Mouse (Mus musculus): Measurements from ENCODE around the gene Retreg1.

Retreg1 gene

DNA sequence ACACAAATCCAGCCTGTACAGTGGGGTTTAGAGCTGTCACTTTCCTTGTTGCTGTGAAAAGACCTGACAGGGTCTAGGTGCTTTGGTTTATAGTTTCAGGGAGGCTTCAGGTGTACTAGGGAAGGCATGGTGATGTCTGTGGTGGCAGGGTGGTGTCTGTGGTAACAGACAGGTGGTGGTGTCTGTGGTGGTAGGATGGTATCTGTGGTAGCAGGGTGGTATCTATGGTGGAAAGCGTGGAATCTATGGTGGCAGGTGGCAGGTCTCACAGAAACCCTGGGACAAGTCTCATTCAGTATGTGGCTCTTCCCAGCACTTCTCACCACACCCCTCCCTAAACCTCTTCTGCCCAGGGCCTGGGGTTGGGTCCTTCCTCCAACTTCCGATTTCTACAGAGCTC, 8.7 kb upstream of the Retreg1 start:
- DNase-seq, result no peak

GRCm38 (mm10) chr15:25834920-25835674, 7.9 kb upstream of the Retreg1 start:
- no peak for DNase-seq

GRCm38 (mm10) chr15:25842462-25843085, 406 bp upstream of the Retreg1 start:
- peak; percentile 74 for DNase-seq

- DNase-seq, result peak; percentile 12
Observed at GRCm38 (mm10) chr15:25844013-25844570, 1.1 kb downstream of the Retreg1 start.

- no peak for DNase-seq
Observed at GRCm38 (mm10) chr15:25844771-25845170, 1.8 kb downstream of the Retreg1 start.

DNA sequence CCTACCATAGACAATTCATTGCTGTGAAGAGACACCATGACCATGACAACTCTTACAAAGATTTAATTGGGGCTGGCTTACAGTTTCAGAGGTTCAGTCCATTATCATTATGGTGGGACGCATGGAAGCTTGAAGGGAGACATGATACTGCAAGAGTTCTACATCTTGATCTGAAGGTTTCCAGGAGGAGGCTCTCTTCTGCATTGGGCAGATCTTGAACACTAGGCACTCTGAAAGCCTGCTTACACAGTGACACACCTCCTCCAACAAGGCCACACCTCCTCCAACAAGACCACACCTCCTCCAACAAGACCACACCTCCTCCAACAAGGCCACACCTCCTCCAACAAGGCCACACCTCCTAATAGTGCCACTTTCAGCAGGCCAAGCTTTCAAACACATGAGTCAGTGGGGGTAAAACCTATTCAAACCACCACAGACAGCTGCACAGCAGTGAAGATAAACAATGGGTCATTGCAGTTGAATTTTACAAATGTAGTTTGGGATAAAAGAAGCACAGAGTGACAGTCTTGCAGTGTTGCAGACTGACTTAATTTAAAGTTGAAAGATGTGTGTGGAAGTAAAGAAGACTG, 4.7 kb downstream of the Retreg1 start:
- no peak for DNase-seq

DNA sequence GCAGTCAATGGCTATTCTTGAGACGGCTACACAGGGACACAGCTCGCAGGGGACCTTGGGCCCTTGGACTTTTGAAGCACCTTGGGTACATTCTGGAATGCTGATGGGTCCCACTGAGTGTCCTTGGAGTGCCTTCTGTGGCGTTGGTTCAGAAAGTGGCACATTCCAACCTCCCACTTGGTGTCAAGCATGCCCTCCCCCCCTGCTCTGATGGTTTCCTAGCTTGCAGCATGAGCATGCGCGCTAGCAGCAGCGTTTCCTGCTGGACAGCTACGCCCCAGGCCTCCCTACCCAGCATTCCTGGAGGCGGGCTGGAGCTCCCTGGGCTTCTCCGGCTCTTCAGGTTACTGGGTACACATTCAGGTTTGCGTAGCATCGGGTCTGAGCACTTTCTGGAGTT, 7.6 kb downstream of the Retreg1 start:
- DNase-seq, result no peak

DNA sequence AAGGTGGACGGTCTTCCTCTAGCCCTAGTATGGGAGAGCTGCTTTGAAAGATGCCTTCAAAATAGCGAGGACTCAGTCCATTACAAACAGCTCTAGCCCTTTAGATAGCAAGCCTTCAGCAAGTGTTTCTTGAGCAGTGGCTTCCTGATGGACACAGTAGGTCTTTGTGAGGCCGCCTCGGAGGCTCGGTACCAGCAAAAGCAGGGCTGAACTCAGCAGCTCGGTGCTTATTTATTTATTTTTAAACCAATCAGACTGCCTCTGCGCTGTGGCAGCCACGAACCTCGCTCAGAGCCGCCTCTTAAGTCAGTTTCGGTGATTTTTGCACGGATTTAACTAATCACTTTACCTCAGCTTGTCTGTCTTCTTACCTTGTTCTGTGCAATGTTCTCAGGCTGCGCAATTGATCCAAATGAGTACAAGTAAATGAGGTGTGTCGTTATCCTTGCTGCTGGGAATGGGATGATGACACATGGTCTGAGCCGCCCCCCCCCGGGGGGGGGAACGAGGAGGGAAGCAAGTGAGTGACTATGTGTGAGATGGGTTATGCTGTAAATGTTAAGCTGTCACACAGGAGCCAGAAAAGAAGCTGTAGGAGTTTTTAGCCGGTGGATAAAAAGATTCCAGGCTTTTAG, 11.4 kb downstream of the Retreg1 start:
- no peak for DNase-seq

GRCm38 (mm10) chr15:25858611-25859058, 15.7 kb downstream of the Retreg1 start:
- no peak for DNase-seq

DNA sequence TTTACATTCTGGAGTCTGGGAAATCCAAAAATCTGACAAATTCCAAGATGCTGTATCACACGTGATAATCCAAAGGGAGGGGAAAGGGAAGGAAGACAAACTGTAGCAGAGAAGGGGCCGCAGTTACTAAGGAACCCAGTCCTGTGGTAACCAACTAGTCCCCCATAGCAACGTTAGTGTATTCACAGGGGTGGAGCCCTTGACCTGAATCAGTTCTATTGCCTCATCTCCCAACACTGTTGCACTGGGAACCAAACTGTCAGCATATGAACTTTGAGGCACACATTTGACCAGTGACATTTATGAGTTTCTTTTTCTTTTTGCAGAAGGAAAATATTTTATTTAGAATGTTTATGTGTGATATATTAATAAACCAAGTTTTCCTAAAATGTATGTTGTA, 16.5 kb downstream of the Retreg1 start:
- DNase-seq, result no peak

DNA sequence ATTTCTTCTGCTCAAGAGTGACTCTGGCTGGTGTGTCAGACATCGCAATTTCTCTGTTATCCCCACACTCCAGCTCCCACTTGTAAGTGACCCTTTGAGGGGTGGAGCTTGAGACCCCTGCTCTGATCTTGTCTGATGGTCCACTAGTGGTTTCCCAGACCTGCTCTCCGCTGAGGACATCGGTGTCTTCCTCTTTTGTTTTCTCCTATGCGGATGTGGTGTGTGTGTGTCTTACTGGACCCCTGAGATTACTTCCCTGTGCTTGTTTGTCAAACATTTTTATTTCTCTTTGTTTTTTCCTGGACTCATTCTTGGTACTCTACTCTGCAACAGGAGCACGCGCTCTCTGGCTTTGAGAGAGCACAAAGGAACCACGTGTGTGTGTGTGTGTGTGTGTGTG, 18.9 kb downstream of the Retreg1 start:
- no peak for DNase-seq

- DNase-seq, result no peak
Observed at GRCm38 (mm10) chr15:25865605-25866004, 22.6 kb downstream of the Retreg1 start.

GRCm38 (mm10) chr15:25866106-25866505, 23.1 kb downstream of the Retreg1 start:
- no peak for DNase-seq

DNA sequence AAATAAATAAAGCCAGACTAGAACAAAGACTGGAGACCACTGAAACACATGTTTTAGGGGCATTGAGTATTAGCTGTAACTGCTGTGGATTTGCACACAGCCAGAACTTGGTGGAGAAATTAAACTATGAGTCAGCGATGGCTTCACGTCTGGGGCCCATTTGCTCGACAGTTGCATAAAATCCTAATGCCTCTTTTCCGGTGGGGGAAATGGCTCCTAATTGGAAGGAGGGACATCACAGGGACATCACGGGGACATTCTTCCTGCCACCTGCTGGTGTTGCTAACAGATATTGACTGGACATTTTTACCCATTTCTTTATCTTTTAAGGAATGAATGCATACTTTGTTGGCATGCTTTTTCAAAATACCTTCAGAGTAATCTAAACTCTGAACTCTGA, 26.1 kb downstream of the Retreg1 start:
- no peak for DNase-seq

DNA sequence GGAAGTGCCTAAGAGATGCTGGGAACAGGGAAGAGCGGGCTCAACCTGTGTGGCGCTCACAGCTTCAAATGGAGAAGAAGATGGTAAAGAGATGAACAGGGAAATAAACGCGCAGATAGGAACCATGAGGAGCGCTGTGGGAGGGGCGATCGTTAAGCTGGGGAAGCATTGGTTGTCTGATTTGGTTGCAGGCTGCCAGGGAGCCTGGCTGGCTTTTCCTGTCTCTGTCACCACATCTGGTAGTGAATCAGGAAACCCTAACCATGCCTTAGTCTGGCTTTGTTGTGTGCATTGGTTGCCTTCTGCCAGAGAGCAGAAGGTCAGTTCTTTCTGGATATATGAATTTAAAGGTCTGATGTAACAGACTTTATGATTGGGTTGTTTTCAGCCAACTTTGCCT, 28.5 kb downstream of the Retreg1 start:
- DNase-seq, result no peak

- DNase-seq, result no peak
Observed at GRCm38 (mm10) chr15:25872118-25872517, 29.1 kb downstream of the Retreg1 start.

GRCm38 (mm10) chr15:25872657-25873056, 29.7 kb downstream of the Retreg1 start:
- DNase-seq, result no peak

DNA sequence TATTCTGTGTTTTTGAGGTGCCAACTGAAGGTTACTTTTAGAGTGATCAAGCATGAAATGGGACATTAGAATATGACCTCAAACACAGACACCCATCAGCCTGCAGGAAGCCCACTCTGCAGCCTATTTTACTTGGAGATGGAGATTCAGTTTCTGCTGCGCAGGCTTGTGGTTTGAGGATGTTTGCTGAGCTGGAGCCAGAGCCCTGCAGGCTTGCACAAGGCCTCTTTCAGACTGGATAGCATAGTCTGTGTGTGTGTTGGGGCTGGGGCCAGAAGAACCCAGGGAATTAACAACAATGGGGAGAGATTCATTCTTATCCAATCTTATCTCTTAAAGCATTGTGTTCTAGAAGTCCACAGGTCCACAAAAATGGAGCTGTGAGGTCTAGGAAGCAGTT, 30.6 kb downstream of the Retreg1 start:
- no peak for DNase-seq

DNA sequence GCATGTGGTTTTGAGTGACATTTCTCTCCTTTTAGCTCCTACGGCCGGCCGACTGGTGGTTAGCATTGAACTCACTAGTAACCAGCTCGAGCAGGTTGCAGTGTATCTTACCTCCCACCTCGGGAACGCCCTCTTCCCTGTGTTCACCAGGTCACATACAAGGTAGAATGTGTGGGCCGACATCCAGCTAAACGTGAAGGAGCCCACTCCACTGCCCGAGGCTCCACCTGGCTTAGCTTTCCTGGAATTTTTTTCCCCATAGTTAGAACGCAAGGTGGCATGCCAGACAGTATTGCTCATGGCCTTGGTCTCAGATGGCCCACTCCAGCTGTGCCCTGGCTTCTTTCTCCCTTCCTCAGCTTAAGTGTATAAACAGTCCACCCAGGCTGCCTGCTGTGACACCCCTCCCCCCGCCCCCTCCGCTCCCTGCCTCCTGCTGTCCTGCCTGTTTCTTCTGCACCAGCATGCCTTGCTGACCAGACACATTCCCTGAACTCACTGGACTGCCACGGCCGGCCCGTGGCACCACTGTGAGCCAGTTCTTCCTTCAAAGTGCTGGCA, 33.7 kb downstream of the Retreg1 start:
- DNase-seq, result no peak

DNA sequence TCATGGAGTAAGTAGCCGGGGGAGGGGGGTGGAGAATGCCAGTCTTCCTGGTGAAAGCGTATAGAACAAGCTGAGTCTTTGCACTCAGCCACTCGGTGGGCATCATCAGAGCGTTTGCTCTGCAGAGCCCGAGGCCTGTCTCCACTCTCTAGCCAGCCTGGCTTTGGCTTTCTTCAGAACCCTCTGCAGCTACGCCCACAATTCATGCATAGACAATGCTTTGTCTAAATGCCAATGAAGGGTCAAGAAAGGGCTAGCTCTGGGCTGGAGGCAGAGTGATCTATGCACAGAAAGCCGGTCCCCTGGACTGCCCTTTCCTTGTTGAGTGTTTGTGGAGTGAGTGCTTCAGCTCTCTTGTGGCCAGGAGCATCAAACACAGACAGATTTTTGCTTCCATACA, 34.8 kb downstream of the Retreg1 start:
- DNase-seq, result no peak

DNA sequence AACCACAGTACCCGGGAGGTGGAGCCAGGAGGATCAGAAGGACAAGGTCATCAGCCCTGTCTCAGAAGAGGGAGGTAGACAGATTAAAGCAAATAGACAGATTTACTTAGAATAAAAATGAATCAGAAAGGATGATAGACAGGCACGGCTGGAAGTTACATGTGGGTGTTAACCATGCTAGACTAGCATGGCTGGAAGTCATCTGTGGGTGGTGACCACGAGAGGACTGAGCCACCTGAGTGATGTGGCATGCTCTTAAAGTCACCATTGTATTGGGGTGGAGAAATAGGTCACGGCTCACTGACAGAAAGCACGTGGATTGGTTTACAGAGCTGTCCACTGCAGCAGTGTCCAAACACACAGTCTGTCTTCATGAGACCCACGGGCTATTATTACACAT, 36.2 kb downstream of the Retreg1 start:
- DNase-seq, result no peak

DNA sequence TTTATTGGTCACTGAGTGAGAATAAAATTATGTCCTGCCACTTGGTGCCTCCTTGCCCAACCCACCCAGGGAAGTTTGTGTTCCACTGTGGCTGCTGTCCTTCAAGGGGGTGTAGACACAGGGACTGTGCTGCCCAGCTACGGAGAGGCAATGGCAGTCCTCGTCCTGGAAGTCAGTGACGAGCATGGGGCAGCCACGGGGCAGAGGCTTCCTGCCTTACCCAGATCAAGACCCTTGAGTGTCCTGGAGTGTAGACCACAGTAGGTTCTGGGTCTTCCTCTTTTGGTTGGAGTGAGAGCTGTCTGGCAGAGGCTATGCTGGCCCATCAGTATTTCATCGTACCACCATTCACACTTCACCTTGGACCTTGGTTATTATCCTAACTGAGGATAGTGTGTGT, 37.2 kb downstream of the Retreg1 start:
- DNase-seq, result no peak

- DNase-seq, result no peak
Observed at GRCm38 (mm10) chr15:25882002-25882401, 39.0 kb downstream of the Retreg1 start.
